Mouse (Mus musculus) MEL-GATA-1-ER (cell line): Measurements from ENCODE around the gene Nck2.

Experiments used
- DNase-seq: peaks from one replicate; pipeline ENCODE4 v3.0.0-alpha.2; 2012; ENCODE audit warnings: low read depth; ENCODE audit errors: extremely low read depth

Gene Nck2

GRCm38 (mm10) chr1:43571105-43571504 lies 126.7 kb downstream of the Nck2 start:
- no peak for DNase-seq

DNA sequence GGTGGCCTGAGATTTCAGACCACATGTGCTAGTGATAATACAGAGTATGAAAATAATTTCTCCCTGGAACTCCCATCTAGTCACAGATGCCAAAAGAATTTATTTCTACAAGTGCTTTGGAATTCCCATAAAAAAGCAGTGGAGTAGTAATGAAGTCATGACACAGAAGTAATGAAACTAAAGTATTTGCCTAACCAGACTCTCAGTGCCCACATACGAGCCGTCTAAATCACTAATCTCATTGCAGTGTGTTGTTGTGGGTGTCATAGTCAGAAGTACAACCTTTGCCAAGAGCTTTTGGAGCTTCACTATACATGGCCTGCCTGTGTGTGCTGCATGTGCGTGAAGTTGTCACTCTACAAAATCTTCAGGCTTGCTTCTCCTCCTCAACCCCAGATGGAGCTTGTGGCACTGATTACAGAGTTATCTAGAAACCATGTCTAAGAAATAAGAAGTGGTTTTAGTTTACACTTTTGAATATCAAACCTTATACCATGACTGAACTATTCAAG lies 130.5 kb downstream of the Nck2 start:
- no peak for DNase-seq

- no peak for DNase-seq
Measured at GRCm38 (mm10) chr1:43577371-43577770, 133.0 kb downstream of the Nck2 start.

GRCm38 (mm10) chr1:43583564-43583963 lies 139.2 kb downstream of the Nck2 start:
- no peak for DNase-seq

GRCm38 (mm10) chr1:43589001-43589400 lies 144.6 kb downstream of the Nck2 start:
- no peak for DNase-seq

DNA sequence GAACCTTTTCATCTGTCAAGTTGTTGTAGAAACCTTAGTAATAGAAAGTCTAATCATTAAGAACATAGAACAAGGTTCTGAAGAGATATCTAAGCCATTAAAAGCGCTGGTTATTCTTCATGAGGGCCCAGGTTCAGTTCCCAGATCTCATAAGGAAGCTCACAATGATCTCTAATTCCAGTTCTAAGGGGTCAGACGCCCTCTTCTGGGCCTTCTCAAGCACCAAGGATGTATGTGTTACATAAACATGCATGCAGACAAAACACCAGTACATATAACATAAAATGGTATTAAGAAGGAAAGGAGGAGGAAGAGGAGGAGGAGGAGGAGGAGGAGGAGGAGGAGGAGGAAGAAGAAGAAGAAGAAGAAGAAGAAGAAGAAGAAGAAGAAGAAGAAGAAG lies 145.5 kb downstream of the Nck2 start:
- DNase-seq: peak; percentile 3

GRCm38 (mm10) chr1:43590727-43591126 lies 146.3 kb downstream of the Nck2 start:
- no peak for DNase-seq

GRCm38 (mm10) chr1:43593069-43593468 lies 148.7 kb downstream of the Nck2 start:
- DNase-seq: no peak

DNA sequence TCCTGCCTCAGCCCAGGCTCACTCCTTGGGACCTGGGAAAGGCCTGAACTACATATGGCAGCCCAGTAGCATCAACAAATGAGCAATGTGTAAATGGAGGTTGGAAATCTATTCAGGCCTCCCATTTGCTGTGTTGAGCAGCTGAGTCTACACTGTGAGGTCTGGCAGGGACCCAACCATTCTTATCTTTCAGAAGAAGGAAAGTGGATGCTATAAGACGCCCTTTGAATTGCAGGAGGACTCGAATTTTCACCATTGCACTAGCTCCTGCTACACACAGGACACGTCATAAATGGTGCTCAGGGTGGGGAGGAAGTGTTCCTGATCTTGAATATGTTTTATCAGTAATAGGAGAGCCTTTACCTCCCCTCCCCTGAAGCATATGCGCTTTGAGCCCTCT lies 150.4 kb downstream of the Nck2 start:
- DNase-seq: peak; percentile 26

- DNase-seq: no peak
Measured at GRCm38 (mm10) chr1:43597731-43598130, 153.4 kb downstream of the Nck2 start.

GRCm38 (mm10) chr1:43599483-43599882 lies 155.1 kb downstream of the Nck2 start:
- DNase-seq: no peak

- no peak for DNase-seq
Measured at GRCm38 (mm10) chr1:43601054-43601453, 156.7 kb downstream of the Nck2 start.

DNA sequence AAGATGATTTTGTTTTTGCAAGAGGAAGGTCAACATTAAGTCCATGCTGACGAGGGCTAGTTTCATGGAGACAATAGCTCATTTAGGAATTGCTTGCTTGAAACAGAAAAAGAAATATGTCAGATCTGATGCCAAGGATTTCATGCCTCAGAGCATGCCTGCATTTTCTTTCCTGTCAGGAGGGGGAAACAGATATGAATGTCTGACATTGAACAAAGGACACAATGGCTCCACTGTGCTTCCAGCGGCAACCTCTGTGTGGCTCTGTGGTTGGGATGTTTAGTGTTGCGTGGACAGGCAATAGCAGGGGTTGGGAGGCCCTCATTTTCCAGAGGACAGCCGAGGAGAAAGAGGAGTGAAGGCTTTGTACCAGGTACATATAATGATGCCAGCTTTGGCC lies 171.6 kb downstream of the Nck2 start:
- no peak for DNase-seq
